Mouse (Mus musculus) midbrain, embryonic 11.5 days (tissue): Measurements from ENCODE around the gene Ier2. TPM values are rescaled to one million over a fixed set of nuclear protein-coding genes. Genes with fewer than 3 reads are reported as not detected.

Experiments
- ATAC-seq: fragments of 200-750 bp; cut with Nextera tagmentation; 2 replicates; pipeline ENCODE4 v1.8.0; 2017; ENCODE audit warnings: moderate TSS enrichment, moderate library complexity; ENCODE audit not compliant: low FRiP score
- DNase-seq: peaks from one replicate; pipeline ENCODE4 v3.0.0; 2015; ENCODE audit warnings: low spot score; ENCODE audit errors: missing footprints
- H3K27ac ChIP-seq: fragments of 300-500 bp; sonication (generic); 2 replicates; pipeline ENCODE4 v1.5.1; 2014; ENCODE audit warnings: low read depth, low read length
- H3K27me3 ChIP-seq: fragments of 300-500 bp; sonication (generic); 2 replicates; pipeline ENCODE4 v1.6.1; 2014; ENCODE audit warnings: mild to moderate bottlenecking, low read length, moderate library complexity, mixed read lengths; ENCODE audit not compliant: control insufficient read depth, insufficient read depth
- H3K36me3 ChIP-seq: fragments of 300-500 bp; sonication (generic); 2 replicates; pipeline ENCODE4 v1.6.1; 2014; ENCODE audit warnings: mild to moderate bottlenecking, low read length, moderate library complexity, mixed read lengths; ENCODE audit not compliant: control insufficient read depth, insufficient read depth
- H3K4me1 ChIP-seq: fragments of 300-500 bp; sonication (generic); 2 replicates; pipeline ENCODE4 v1.6.1; 2014; ENCODE audit warnings: low read length; ENCODE audit not compliant: control insufficient read depth, insufficient read depth
- H3K4me2 ChIP-seq: fragments of 300-500 bp; sonication (generic); 2 replicates; pipeline ENCODE4 v1.6.1; 2014; ENCODE audit warnings: mild to moderate bottlenecking, moderate library complexity
- H3K4me3 ChIP-seq: fragments of 300-500 bp; sonication (generic); 2 replicates; pipeline ENCODE4 v1.5.1; 2014; ENCODE audit warnings: low read depth, low read length
- H3K9ac ChIP-seq: fragments of 300-500 bp; sonication (generic); 2 replicates; pipeline ENCODE4 v1.6.1; 2014; ENCODE audit warnings: low read length
- H3K9me3 ChIP-seq: fragments of 300-500 bp; sonication (generic); 2 replicates; pipeline ENCODE4 v1.6.1; 2016; ENCODE audit warnings: low read length; ENCODE audit not compliant: control insufficient read depth
- WGBS: fragments of 180-500 bp; shearing (Covaris S2); extraction: QIAGEN DNeasy Blood & Tissue Kit; methylation state at CpG from one replicate; pipeline ENCODE4 v1.1.7; 2014; 5-methylcytosine and 5-hydroxymethylcytosine counted together
- polyA plus RNA-seq: library from polyadenylated mRNA; unstranded; fragments of >200 nt; fragmentation: Nextera tagmentation; extraction: Ambion mirVana; gene quantifications from 2 replicates; pipeline ENCODE4 v1.2.1, GENCODE M21; 2014

Gene Ier2
- polyA plus RNA-seq, 1 experiment from 2014 or later: 52.9 TPM

DNA sequence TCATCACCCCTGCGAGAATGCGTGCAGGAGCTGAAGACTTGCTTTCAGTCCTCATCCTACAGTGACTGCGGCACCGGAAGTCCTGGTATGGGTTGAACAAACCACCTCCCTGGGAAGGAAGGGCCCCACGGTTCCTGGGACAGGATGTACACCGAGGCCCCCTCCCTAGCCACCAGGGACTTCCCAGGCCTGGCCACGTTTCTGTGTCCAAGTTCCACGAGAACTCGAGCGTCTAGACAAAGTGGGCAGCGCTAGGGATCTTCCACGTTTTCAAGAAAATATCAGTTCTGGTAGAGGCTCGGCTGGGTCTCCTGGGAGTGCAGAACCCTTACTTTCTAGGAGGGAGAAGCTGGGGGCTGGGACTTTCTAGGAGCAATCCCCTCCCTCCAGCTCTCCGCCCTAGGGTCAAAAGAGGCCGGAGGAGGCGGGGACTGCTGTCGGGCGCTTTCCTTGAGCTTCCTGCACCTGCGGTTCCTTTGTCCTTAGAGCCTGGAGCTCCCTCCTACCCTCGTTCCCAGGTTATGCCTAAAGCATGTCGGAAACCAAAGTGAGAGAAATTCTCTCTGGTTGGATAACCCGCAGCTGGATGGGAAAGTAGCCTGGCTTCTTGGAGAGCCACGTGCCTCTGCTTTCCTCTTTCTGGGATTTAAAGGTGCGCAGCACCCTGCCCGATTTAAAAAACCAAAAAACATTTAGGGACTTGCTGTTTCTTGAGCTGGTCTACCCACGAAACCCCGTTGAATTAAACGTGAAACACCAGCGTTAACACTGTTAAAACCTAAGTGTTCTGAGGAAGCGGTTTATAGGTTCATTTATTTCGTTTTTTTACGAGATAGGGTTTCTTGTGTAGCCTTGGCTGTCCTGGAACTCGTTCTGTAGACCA, 2.5 kb downstream of the Ier2 start:
- Histone ChIP-seq H3K9ac (peak overlapping the region; percentile 88), H3K4me3 (peak overlapping the region; percentile 59), H3K27me3 (no peaks in the 10 kb centered on the region), H3K9me3 (no peaks in the 10 kb centered on the region), H3K27ac (peak overlapping the region; percentile 41), H3K4me1 (peaks cover 53% of the 10 kb centered on the region), H3K36me3 (no peaks in the 10 kb centered on the region), H3K4me2 (peak overlapping the region; percentile 99)
- under 1% methylated on average over 33 of the region's 33 CpGs for WGBS
- ATAC-seq: no peak
- peak; percentile 96 for DNase-seq

GRCm38 (mm10) chr8:84658951-84659350, 3.7 kb downstream of the Ier2 start:
- Histone ChIP-seq H3K4me2 (no peak overlapping the region), H3K4me3 (no peak overlapping the region), H3K27me3 (no peaks in the 10 kb centered on the region), H3K4me1 (peaks cover 59% of the 10 kb centered on the region), H3K9me3 (no peaks in the 10 kb centered on the region), H3K27ac (no peak overlapping the region), H3K9ac (no peak overlapping the region), H3K36me3 (no peaks in the 10 kb centered on the region)
- ATAC-seq (no peak), DNase-seq (no peak)
- WGBS: 44% methylated on average over 1 of the region's 1 CpGs

- no peak for DNase-seq
- Histone ChIP-seq H3K9me3 (no peaks in the 10 kb centered on the region), H3K36me3 (no peaks in the 10 kb centered on the region), H3K27ac (no peak overlapping the region), H3K4me3 (no peak overlapping the region), H3K4me1 (peaks cover 52% of the 10 kb centered on the region), H3K4me2 (no peak overlapping the region), H3K9ac (no peak overlapping the region), H3K27me3 (no peaks in the 10 kb centered on the region)
- ATAC-seq: no peak
- 36% methylated on average over 4 of the region's 4 CpGs for WGBS
Observed at GRCm38 (mm10) chr8:84657680-84658079, 5.0 kb downstream of the Ier2 start.

DNA sequence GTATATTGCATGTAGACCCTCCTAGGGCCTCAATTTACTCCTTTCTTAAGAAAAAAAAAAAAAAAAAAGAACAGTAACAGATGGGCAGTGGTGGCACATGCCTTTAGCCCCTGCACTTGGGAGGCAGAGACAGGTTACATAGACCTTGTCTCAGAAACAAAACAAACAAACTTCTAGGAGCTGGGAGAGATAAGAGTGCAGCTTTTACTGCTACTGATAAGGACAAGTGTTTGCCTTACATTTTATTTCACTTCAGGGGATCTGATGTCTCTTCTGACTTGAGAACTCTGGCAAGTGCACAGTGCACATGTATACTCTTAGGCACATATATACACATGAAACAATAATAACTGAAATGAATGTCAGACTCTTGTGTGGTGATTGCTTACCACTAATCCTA, 5.4 kb downstream of the Ier2 start:
- Histone ChIP-seq H3K27me3 (no peaks in the 10 kb centered on the region), H3K4me1 (peaks cover 52% of the 10 kb centered on the region)
- no peak for ATAC-seq

GRCm38 (mm10) chr8:84656641-84657126, 6.0 kb downstream of the Ier2 start:
- H3K4me3 ChIP-seq: peak overlapping the region; percentile 28
- no peaks in the 10 kb centered on the region for H3K36me3 ChIP-seq
- H3K9ac ChIP-seq: peak overlapping the region; percentile 62
- no peaks in the 10 kb centered on the region for H3K9me3 ChIP-seq
- peak overlapping the region; percentile 84 for H3K27ac ChIP-seq
- peak; percentile 94 for DNase-seq
- under 1% methylated on average over 23 of the region's 23 CpGs for WGBS
- ATAC-seq: peak; percentile 9; the same call in 1 of the 2 replicates
- H3K4me2 ChIP-seq: peak overlapping the region; percentile 62
- no peaks in the 10 kb centered on the region for H3K27me3 ChIP-seq
- peaks cover 49% of the 10 kb centered on the region for H3K4me1 ChIP-seq

More for the DNA sequence above, 5.4 kb downstream of the Ier2 start:
- Histone ChIP-seq H3K9ac (no peak overlapping the region), H3K4me3 (peak overlapping the region; percentile 28; the same call in 1 of the 2 replicates), H3K36me3 (no peaks in the 10 kb centered on the region), H3K9me3 (no peaks in the 10 kb centered on the region), H3K4me2 (peak overlapping the region; percentile 62), H3K27ac (no peak overlapping the region)
- no peak for DNase-seq

GRCm38 (mm10) chr8:84656191-84656525, 6.5 kb downstream of the Ier2 start:
- H3K27ac ChIP-seq: peak overlapping the region; percentile 84
- no peaks in the 10 kb centered on the region for H3K36me3 ChIP-seq
- H3K9me3 ChIP-seq: no peaks in the 10 kb centered on the region
- DNase-seq (peak; percentile 96), ATAC-seq (peak; percentile 36)
- peak overlapping the region; percentile 62 for H3K9ac ChIP-seq
- H3K4me3 ChIP-seq: peak overlapping the region; percentile 28
- H3K4me1 ChIP-seq: peaks cover 44% of the 10 kb centered on the region
- H3K4me2 ChIP-seq: peak overlapping the region; percentile 62
- H3K27me3 ChIP-seq: no peaks in the 10 kb centered on the region
- WGBS: 1% methylated on average over 10 of the region's 10 CpGs

GRCm38 (mm10) chr8:84655336-84656190, 7.1 kb downstream of the Ier2 start:
- ATAC-seq (peak; percentile 88), DNase-seq (peak; percentile 96)
- Histone ChIP-seq H3K9ac (peak overlapping the region; percentile 62), H3K27me3 (no peaks in the 10 kb centered on the region), H3K4me1 (peaks cover 38% of the 10 kb centered on the region), H3K9me3 (no peaks in the 10 kb centered on the region), H3K4me2 (peak overlapping the region; percentile 62), H3K4me3 (peak overlapping the region; percentile 28), H3K36me3 (no peaks in the 10 kb centered on the region), H3K27ac (peak overlapping the region; percentile 84)
- under 1% methylated on average over 14 of the region's 15 CpGs for WGBS

DNA sequence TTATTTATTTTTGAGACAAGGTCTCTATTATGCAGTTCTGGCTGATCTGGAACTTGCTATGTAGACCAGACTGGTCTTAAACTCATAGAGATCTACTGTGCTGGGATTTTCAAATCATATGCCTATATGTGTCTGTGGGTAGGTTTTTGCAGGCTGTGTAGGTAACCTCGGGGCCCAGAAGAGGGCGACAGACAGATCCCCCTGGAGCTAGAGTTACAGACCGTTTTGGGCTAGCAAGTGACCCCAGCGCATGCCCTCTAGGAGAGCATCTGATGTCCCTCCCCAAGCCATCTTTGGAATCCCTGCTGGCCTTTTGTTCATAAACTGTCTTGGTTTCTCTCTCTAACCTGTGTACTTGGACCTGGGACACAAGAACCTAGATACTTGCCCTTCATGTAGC, 8.1 kb downstream of the Ier2 start:
- H3K27ac ChIP-seq: peak overlapping the region; percentile 84
- no peaks in the 10 kb centered on the region for H3K27me3 ChIP-seq
- ATAC-seq (no peak), DNase-seq (peak; percentile 87)
- H3K9ac ChIP-seq: no peak overlapping the region
- no peaks in the 10 kb centered on the region for H3K36me3 ChIP-seq
- H3K9me3 ChIP-seq: no peaks in the 10 kb centered on the region
- 36% methylated on average over 4 of the region's 4 CpGs for WGBS
- H3K4me3 ChIP-seq: no peak overlapping the region
- peaks cover 33% of the 10 kb centered on the region for H3K4me1 ChIP-seq
- H3K4me2 ChIP-seq: no peak overlapping the region
